Mouse (Mus musculus) cerebellum, adult 2 months (tissue): ENCODE results near the gene Arfgap2.

Experiments
- CTCF ChIP-seq: fragments of 200-500 bp; IDR thresholded peaks from 2 replicates; pipeline ENCODE4 v1.5.1; 2011; ENCODE audit warnings: low read depth, mild to moderate bottlenecking, control low read depth, low read length, moderate library complexity, borderline replicate concordance; ENCODE audit not compliant: insufficient read depth
- POLR2A ChIP-seq: fragments of 200-500 bp; IDR thresholded peaks from 2 replicates; pipeline ENCODE4 v1.6.1; 2011; ENCODE audit warnings: low read length, control low read depth, borderline replicate concordance; ENCODE audit not compliant: insufficient read depth

DNA sequence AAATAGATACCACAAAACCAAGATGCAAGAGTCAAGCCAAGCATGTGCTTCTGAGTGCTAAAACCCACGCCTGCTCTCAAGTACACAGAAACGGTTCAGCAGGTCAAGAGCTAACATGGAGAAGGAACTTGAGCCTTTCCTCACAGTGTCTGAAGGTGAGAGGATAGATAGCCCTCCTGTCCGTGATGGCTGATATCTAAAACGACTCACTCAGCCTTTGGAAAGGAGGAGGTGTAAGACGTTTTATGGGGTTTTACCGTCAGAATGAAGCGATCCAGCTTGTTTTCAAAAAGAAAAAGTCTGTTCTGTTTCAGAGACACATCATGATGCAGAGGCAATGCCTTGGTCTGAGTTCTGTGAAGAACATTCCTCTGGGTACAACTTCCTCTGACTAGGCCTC, 49.4 kb downstream of the Arfgap2 start:
- TF ChIP-seq CTCF = no peak
- TF ChIP-seq POLR2A = no peak
